Mouse (Mus musculus): ENCODE results near the gene Pparg. TPM values are rescaled to one million over a fixed set of nuclear protein-coding genes. Genes with fewer than 3 reads are reported as not detected.
A peak's percentile ranks its signal among the peaks of the same experiment; 100 is the strongest.

Pparg gene
- polyA plus RNA-seq (2012; ENCODE audit: insufficient read depth, insufficient read length, low replicate concordance, missing spikeins) = not detected in 2 replicates

DNA sequence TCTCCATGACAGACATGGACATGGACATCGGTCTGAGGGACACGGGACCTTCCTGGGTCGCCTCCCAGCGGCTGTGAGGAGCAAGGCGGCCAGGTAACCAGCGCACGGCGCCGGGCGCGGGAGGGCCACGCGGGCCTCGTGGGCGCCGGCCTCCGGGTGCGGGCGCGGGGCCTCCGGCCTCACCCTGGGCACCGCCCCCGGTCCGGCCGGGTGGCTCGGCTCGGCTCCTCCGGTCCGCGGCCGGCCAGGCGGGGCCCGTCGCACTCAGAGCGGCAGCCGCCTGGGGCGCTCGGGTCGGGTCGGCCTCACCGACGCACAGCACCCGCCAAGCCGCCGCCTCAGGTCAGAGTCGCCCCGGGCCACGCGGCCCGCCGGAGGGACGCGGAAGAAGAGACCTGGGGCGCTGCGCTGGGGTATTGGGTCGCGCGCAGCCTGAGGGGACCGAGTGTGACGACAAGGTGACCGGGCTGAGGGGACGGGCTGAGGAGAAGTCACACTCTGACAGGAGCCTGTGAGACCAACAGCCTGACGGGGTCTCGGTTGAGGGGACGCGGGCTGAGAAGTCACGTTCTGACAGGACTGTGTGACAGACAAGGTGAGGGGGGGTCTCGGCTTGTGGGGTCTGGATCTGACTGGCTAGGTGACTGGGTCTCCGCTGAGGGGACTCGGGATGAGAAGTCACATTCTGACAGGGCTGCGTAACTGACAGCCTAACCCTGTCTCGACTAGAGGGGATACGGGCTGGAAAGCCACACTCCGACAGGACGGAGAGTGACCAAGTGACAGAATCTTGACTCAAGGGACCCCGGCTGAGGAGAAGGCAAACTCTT lies at the start of gene Pparg:
Gene Pparg (plus strand): TSS at position 176 of the 830 bp plus-strand sequence.
- H3K4me3 ChIP-seq (ENCODE audit: insufficient read depth, low read depth, low read length) = peak within 1 kb of the TSS; percentile 76
- TF ChIP-seq CTCF (IDR thresholded peaks at IDR 0.05; ENCODE audit: insufficient read depth, low read depth, low read length) = 0 out of 2 replicates have a peak, but pooled peaks have one; percentile 28
- no peak; the same call in 1 of the 2 replicates for TF ChIP-seq POLR2A (IDR thresholded peaks at IDR 0.05; ENCODE audit: insufficient read depth, low read depth, low read length)
- H3K27ac ChIP-seq (ENCODE audit: insufficient read depth, low read depth, low read length) = peak within 1 kb of the TSS; percentile 91
- H3K4me1 ChIP-seq (ENCODE audit: control insufficient read depth, insufficient read depth, low read length) = 0 out of 2 replicates have a peak, but pooled peaks cover 9% of the 10 kb centered on the region
- under 1% methylated on average over 76 of the region's 76 CpGs for WGBS

DNA sequence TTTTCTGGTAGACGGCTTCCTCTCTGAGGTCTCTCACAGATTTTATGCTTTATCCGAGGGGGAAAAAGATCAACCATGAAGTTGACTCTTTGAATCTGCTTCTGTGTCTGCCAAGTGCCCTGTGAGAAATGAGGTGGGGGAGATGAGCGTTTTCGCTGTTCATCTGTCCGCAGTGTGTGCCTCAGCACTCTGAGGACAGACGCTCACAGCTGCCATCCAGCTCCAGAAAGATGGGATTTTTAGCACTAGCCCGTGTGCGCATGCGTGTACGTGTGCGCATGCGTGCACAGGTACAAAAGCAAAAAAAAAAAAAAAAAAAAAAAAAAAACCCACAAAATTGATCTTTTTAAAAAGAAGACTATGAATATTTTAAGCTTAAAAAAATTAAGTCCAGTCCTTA lies 48.0 kb upstream of the Pparg start:
- peaks cover 9% of the 10 kb centered on the region for H3K4me1 ChIP-seq (ENCODE audit: control insufficient read depth, insufficient read depth, low read length)
- H3K27ac ChIP-seq (ENCODE audit: insufficient read depth, low read depth, low read length) = peak overlapping the region; percentile 87
- 50% methylated on average over 12 of the region's 12 CpGs for WGBS
- TF ChIP-seq CTCF (IDR thresholded peaks at IDR 0.05; ENCODE audit: insufficient read depth, low read depth, low read length) (no peak), POLR2A (IDR thresholded peaks at IDR 0.05; ENCODE audit: insufficient read depth, low read depth, low read length) (no peak)
- H3K4me3 ChIP-seq (ENCODE audit: insufficient read depth, low read depth, low read length) = peak overlapping the region; percentile 7; the same call in 1 of the 2 replicates

DNA sequence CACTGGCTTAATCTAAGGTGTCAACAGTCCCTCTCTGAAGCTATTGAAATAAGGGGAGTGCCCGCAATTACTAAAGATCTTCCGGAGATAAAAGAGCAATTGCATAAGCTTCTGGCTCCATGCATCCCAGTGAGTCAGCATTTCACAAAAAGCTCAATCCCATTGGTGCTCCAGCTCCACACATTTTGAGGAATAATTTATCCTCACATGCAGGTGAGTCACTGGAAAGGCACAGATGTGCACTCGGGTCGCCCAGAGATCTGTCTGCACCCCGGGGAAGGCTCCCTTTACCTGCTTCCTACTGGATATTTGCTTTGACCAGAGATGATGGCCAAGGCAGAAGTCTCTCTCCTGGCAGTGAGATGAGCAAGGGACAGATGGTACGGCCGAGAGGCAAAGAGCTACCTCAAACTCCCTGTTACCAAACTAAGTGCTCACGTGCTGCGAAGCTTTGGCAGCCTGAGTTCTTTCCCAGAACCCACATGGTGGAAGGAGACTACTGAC lies 47.5 kb upstream of the Pparg start:
- no peak for TF ChIP-seq POLR2A (IDR thresholded peaks at IDR 0.05; ENCODE audit: insufficient read depth, low read depth, low read length)
- no peak for TF ChIP-seq CTCF (IDR thresholded peaks at IDR 0.05; ENCODE audit: insufficient read depth, low read depth, low read length)
- Histone ChIP-seq H3K27ac (ENCODE audit: insufficient read depth, low read depth, low read length) (peak overlapping the region; percentile 63), H3K4me1 (ENCODE audit: control insufficient read depth, insufficient read depth, low read length) (peaks cover 9% of the 10 kb centered on the region), H3K4me3 (ENCODE audit: insufficient read depth, low read depth, low read length) (no peak overlapping the region)
- WGBS = 42% methylated on average over 9 of the region's 9 CpGs

DNA sequence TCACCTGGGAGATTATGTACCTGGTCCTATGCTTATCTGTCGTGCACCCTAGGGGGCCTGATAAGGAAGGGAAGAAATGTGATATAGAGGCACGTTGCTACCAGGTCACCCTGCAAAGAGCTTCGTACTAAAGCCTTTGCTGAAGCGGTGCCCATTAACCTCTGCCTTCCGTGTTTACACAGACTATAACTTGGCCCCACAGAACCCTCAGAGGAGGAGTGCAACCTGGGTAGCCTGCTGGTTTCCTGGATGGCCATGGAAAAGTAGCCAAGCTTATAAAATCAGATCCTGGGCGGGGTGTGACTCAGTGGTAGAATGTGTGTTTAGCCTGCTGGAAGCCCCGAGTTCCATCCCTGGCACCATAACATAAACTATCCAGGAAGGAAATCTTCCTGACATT lies 46.8 kb upstream of the Pparg start:
- 77% methylated on average over 7 of the region's 7 CpGs for WGBS
- no peak overlapping the region; the same call in 1 of the 2 replicates for H3K27ac ChIP-seq (ENCODE audit: insufficient read depth, low read depth, low read length)

DNA sequence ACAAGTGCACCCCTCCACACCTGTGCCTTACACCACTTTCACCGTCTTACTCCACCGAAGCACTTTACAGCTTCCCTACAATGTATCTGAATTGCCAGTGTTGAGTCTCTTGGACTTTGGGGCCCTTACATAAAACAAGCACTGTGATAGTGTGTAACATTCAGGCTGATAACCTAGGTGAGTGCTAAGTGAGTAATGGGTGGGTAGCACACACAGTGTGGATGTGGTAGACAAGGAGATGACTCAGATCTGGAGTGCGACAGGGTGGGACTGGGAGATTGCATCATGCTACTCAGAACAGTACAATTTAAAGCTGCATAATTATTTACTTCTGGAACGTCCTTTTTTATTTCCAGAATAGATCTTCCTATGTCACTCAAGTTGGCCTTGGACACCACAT lies 45.0 kb upstream of the Pparg start:
- TF ChIP-seq CTCF (IDR thresholded peaks at IDR 0.05; ENCODE audit: insufficient read depth, low read depth, low read length) = no peak
- TF ChIP-seq POLR2A (IDR thresholded peaks at IDR 0.05; ENCODE audit: insufficient read depth, low read depth, low read length) = no peak
- 73% methylated on average over 4 of the region's 4 CpGs for WGBS
- Histone ChIP-seq H3K4me1 (ENCODE audit: control insufficient read depth, insufficient read depth, low read length) (peaks cover 9% of the 10 kb centered on the region), H3K4me3 (ENCODE audit: insufficient read depth, low read depth, low read length) (no peak overlapping the region), H3K27ac (ENCODE audit: insufficient read depth, low read depth, low read length) (no peak overlapping the region)

More for the DNA sequence above, 46.8 kb upstream of the Pparg start:
- TF ChIP-seq POLR2A (IDR thresholded peaks at IDR 0.05; ENCODE audit: insufficient read depth, low read depth, low read length) = no peak
- no peak for TF ChIP-seq CTCF (IDR thresholded peaks at IDR 0.05; ENCODE audit: insufficient read depth, low read depth, low read length)
- Histone ChIP-seq H3K4me1 (ENCODE audit: control insufficient read depth, insufficient read depth, low read length) (peaks cover 9% of the 10 kb centered on the region), H3K4me3 (ENCODE audit: insufficient read depth, low read depth, low read length) (no peak overlapping the region)

DNA sequence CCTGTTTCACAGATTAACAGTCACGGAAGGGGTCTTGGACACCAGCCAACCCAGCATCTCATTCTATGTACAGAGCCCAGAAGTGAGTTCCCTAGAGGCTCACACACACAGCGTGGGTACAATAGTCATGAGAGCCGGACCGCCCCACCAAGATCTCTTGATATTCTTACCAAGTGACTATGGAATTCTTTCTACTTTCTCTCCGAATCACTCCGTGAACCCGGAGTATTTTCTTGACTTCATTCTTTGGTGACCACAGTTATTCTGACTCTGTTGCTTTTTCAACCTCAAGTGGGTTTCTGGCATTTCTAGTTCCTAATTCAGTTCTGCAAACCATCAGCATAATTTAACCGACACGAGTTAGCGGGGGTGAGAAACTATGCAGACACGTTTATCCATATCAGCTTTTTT lies 43.9 kb upstream of the Pparg start:
- no peak overlapping the region for H3K27ac ChIP-seq (ENCODE audit: insufficient read depth, low read depth, low read length)
- TF ChIP-seq POLR2A (IDR thresholded peaks at IDR 0.05; ENCODE audit: insufficient read depth, low read depth, low read length) (no peak), CTCF (IDR thresholded peaks at IDR 0.05; ENCODE audit: insufficient read depth, low read depth, low read length) (no peak)
- H3K4me1 ChIP-seq (ENCODE audit: control insufficient read depth, insufficient read depth, low read length) = peaks cover 16% of the 10 kb centered on the region
- no peak overlapping the region for H3K4me3 ChIP-seq (ENCODE audit: insufficient read depth, low read depth, low read length)
- WGBS = 65% methylated on average over 11 of the region's 11 CpGs

DNA sequence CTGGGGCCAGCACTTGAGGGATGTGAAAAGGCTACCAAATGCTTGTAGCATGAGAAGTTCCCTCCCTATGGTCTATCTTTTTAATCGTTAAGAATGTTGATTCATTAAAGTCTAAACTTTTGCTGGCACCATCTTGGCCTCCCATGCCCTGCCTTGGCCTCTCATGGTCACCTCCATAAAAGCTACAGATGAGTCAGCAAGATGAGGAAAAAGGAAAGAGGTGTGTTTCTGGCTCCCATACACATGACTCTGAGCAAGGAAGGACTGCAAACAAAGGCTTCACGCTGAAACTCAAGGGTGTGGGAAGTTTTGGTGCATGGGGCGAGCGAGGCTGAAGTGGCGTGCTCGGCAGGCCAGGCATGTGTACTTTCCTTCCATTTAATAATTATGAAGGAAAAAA lies 41.9 kb upstream of the Pparg start:
- TF ChIP-seq POLR2A (IDR thresholded peaks at IDR 0.05; ENCODE audit: insufficient read depth, low read depth, low read length) = no peak
- H3K4me1 ChIP-seq (ENCODE audit: control insufficient read depth, insufficient read depth, low read length) = peaks cover 9% of the 10 kb centered on the region
- WGBS = 91% methylated on average over 6 of the region's 6 CpGs
- H3K4me3 ChIP-seq (ENCODE audit: insufficient read depth, low read depth, low read length) = no peak overlapping the region
- no peak overlapping the region for H3K27ac ChIP-seq (ENCODE audit: insufficient read depth, low read depth, low read length)

DNA sequence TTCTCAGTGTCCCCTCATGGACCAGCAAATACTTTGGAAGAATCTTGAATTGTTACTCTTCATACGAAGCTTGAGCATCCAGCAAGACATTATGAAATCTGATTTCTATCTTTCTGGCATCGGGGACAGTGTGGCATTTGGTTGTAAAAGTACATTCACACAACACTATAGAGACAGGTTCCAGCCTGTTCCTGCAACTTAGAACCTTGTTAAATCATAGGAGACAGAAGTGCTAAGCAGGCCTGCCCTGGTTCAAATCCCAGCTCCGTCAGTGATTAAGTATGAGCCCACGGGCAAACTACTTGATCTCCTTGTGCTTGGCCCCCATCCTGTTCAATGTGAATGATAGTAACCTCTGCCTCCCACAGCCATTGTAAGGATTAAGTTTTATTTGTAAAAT lies 41.1 kb upstream of the Pparg start:
- Histone ChIP-seq H3K27ac (ENCODE audit: insufficient read depth, low read depth, low read length) (no peak overlapping the region), H3K4me3 (ENCODE audit: insufficient read depth, low read depth, low read length) (no peak overlapping the region), H3K4me1 (ENCODE audit: control insufficient read depth, insufficient read depth, low read length) (peaks cover 9% of the 10 kb centered on the region)
- WGBS = 96% methylated on average over 4 of the region's 4 CpGs
- no peak for TF ChIP-seq CTCF (IDR thresholded peaks at IDR 0.05; ENCODE audit: insufficient read depth, low read depth, low read length)
- TF ChIP-seq POLR2A (IDR thresholded peaks at IDR 0.05; ENCODE audit: insufficient read depth, low read depth, low read length) = no peak
